Mouse (Mus musculus): Measurements from ENCODE around the gene Gas7. TPM values are rescaled to one million over a fixed set of nuclear protein-coding genes. Genes with fewer than 3 reads are reported as not detected.

Gene Gas7
- polyA plus RNA-seq, 1 experiment from 2014 or later: 2.7 TPM

GRCm38 (mm10) chr11:67649971-67650707 is 194.9 kb downstream of the Gas7 start:
- H3K36me3 ChIP-seq: no peaks in the 10 kb centered on the region
- H3K4me3 ChIP-seq: no peak overlapping the region
- DNase-seq (ENCODE audit: low spot score): no peak
- H3K9me3 ChIP-seq (replicated peaks): no peaks in the 10 kb centered on the region
- H3K4me1 ChIP-seq: peaks cover 14% of the 10 kb centered on the region
- H3K27me3 ChIP-seq (ENCODE audit: low read depth, poor library complexity, severe bottlenecking): no peaks in the 10 kb centered on the region
- WGBS: 58% methylated on average over 10 of the region's 10 CpGs
- H3K27ac ChIP-seq: no peak overlapping the region

DNA sequence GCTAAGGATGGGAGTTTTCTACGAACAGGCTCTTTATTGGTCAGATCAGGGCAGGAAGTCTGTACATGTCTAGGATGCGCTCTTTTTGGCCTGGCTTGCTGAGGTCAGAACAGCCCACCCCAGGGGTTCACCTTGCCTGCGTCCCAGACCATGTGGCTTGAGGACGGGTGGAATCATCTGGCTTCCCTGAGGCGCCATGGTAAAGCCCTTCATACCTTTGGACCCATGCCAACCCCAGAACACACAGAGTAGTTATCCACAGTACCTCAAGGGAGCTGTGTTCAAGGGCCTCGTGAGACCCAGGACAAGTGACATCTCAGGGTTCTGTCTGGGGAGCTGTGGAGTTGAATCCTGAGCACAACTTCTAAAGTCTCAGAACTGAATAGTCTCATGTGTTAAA is 196.5 kb downstream of the Gas7 start:
- no peaks in the 10 kb centered on the region for H3K36me3 ChIP-seq
- H3K4me1 ChIP-seq: peaks cover 16% of the 10 kb centered on the region
- 85% methylated on average over 6 of the region's 6 CpGs for WGBS
- no peaks in the 10 kb centered on the region for H3K9me3 ChIP-seq (replicated peaks)
- H3K4me3 ChIP-seq: no peak overlapping the region
- H3K27me3 ChIP-seq (ENCODE audit: low read depth, poor library complexity, severe bottlenecking): no peaks in the 10 kb centered on the region
- no peak overlapping the region for H3K27ac ChIP-seq
- DNase-seq (ENCODE audit: low spot score): no peak

DNA sequence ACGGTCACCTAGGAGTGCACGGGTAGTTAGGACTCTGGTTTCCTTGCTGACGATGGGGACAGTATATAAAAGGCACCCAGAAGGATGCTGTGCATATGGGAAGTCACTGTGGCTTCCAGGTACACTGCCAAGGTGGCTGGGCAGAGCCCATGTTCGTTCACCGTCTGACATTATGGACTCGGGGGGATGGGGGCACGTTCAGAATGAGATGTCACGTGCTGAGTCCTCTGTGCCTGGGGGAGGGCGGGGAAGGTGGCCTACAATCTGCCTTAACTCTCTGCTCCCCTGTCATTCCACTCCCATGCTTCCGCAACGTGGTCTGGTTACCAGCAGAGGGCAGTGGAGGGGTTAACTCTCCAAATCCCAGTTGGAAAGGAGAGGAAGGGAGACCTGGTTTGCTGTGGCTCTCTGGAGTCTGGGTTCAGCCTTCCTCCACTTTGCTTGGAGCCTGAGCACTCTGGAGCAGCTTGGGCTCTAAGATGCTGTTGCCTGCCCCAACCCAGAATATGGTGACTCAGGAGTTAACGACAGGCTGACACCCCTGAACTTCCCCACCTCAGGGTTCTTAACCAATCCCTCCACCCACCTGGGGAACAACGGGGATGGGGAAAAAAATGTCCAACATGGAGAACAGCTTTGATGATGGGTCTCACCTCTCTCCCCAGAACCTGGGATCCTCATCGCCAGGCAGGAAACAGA is 197.1 kb downstream of the Gas7 start:
- H3K4me1 ChIP-seq: peaks cover 18% of the 10 kb centered on the region
- H3K4me3 ChIP-seq: no peak overlapping the region
- H3K27me3 ChIP-seq (ENCODE audit: low read depth, poor library complexity, severe bottlenecking): no peaks in the 10 kb centered on the region
- H3K9me3 ChIP-seq (replicated peaks): no peaks in the 10 kb centered on the region
- DNase-seq (ENCODE audit: low spot score): peak; percentile 65
- 21% methylated on average over 14 of the region's 14 CpGs for WGBS
- H3K27ac ChIP-seq: no peak overlapping the region
- H3K36me3 ChIP-seq: no peaks in the 10 kb centered on the region

DNA sequence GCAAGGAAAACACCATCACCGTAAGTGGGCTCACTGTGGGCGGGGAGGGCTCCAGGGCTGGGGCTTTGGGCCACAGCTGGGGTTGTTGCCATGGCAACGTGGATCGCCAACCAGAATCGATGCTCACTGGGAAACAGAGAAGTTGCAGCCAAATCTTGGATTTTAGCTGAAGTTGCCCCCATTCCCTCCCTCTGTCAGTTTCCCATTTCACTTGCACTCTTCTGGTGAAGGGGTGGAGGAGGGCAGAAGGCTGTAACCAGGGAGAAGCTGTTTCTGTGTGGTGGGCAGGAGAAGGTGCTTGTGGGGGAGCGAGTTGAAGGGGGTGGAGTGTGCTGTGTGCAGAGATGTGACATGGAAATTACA is 197.6 kb downstream of the Gas7 start:
- Histone ChIP-seq H3K4me3 (no peak overlapping the region), H3K27me3 (ENCODE audit: low read depth, poor library complexity, severe bottlenecking) (no peaks in the 10 kb centered on the region), H3K27ac (no peak overlapping the region), H3K9me3 (replicated peaks) (no peaks in the 10 kb centered on the region), H3K4me1 (peaks cover 18% of the 10 kb centered on the region), H3K36me3 (no peaks in the 10 kb centered on the region)
- 45% methylated on average over 6 of the region's 6 CpGs for WGBS
- DNase-seq (ENCODE audit: low spot score): no peak

GRCm38 (mm10) chr11:67653521-67654090 is 198.4 kb downstream of the Gas7 start:
- 90% methylated on average over 9 of the region's 9 CpGs for WGBS
- no peaks in the 10 kb centered on the region for H3K9me3 ChIP-seq (replicated peaks)
- H3K4me1 ChIP-seq: peaks cover 18% of the 10 kb centered on the region
- H3K27ac ChIP-seq: no peak overlapping the region
- DNase-seq (ENCODE audit: low spot score): no peak
- H3K36me3 ChIP-seq: no peaks in the 10 kb centered on the region
- no peak overlapping the region for H3K4me3 ChIP-seq
- no peaks in the 10 kb centered on the region for H3K27me3 ChIP-seq (ENCODE audit: low read depth, poor library complexity, severe bottlenecking)

DNA sequence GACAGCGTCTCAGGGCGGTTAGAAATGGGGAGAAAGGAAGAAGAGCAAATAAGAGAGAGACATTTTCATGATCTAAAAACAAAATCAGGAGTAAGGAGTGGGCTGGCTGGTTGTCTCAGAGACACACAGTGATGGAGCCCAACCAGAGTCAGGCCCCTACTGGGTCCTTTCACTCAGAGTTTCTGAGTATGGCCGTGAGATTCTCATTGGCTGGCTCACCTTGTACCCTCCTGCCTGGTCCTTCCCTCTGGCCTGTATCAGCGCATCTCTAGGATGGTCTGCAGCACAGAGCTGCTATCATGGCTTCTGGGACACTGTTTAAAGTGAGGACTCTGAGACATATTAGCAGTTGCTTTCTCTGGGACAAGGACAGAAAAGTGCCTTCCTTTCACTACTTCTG is 199.3 kb downstream of the Gas7 start:
- no peaks in the 10 kb centered on the region for H3K9me3 ChIP-seq (replicated peaks)
- DNase-seq (ENCODE audit: low spot score): no peak
- no peaks in the 10 kb centered on the region for H3K36me3 ChIP-seq
- WGBS: 88% methylated on average over 4 of the region's 4 CpGs
- no peaks in the 10 kb centered on the region for H3K27me3 ChIP-seq (ENCODE audit: low read depth, poor library complexity, severe bottlenecking)
- no peak overlapping the region for H3K4me3 ChIP-seq
- peaks cover 18% of the 10 kb centered on the region for H3K4me1 ChIP-seq
- H3K27ac ChIP-seq: no peak overlapping the region

DNA sequence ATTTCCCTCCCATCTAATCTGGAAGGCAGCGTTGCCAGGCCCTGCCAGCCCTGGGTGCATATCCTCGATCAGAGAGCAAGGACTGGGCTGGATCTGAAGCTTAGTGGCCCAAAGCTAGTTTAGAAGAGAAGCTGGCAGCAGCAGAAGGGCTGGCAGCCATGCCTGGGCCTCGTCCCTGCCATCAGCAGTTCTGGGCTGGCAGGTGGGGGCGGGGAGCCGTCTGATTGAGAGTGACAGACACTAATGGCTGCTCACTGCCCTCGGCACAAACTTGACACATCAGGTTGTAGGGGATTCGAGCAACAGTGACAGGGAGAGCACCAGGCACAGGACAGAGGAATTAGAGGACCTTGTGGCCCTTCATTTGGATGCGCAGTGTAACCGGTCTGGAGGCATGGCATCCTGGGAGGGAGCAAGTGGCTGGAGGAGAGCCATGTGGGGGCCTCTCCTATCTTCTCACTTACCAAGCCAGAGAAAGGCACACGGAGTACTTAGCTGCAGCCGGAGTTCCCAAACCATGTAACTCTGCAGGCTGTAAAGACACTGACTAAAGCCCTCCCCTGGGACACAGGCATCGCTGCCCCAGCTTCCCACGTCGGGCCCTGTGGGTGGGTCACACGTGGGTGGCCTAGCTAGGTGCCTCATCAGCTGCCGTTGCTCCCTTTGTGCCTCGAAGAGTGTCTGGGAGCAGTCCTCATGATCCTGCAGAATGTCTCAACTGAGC is 200.2 kb downstream of the Gas7 start:
- WGBS: 72% methylated on average over 17 of the region's 17 CpGs
- peaks cover 18% of the 10 kb centered on the region for H3K4me1 ChIP-seq
- H3K27ac ChIP-seq: no peak overlapping the region
- H3K9me3 ChIP-seq (replicated peaks): no peaks in the 10 kb centered on the region
- H3K27me3 ChIP-seq (ENCODE audit: low read depth, poor library complexity, severe bottlenecking): no peaks in the 10 kb centered on the region
- no peak overlapping the region for H3K4me3 ChIP-seq
- H3K36me3 ChIP-seq: no peaks in the 10 kb centered on the region
- DNase-seq (ENCODE audit: low spot score): no peak

- Histone ChIP-seq H3K9me3 (replicated peaks) (no peaks in the 10 kb centered on the region), H3K27ac (no peak overlapping the region), H3K4me3 (no peak overlapping the region), H3K27me3 (ENCODE audit: low read depth, poor library complexity, severe bottlenecking) (no peaks in the 10 kb centered on the region), H3K36me3 (no peaks in the 10 kb centered on the region), H3K4me1 (peaks cover 18% of the 10 kb centered on the region)
- DNase-seq (ENCODE audit: low spot score): no peak
- WGBS: 86% methylated on average over 7 of the region's 7 CpGs
These were observed 201.1 kb downstream of the Gas7 start for GRCm38 (mm10) chr11:67656366-67656765.

- Histone ChIP-seq H3K27ac (no peak overlapping the region), H3K36me3 (no peaks in the 10 kb centered on the region), H3K27me3 (ENCODE audit: low read depth, poor library complexity, severe bottlenecking) (no peaks in the 10 kb centered on the region), H3K4me3 (no peak overlapping the region), H3K4me1 (peaks cover 18% of the 10 kb centered on the region), H3K9me3 (replicated peaks) (no peaks in the 10 kb centered on the region)
- 94% methylated on average over 9 of the region's 9 CpGs for WGBS
- no peak for DNase-seq (ENCODE audit: low spot score)
These were observed 201.6 kb downstream of the Gas7 start for GRCm38 (mm10) chr11:67656811-67657210.

DNA sequence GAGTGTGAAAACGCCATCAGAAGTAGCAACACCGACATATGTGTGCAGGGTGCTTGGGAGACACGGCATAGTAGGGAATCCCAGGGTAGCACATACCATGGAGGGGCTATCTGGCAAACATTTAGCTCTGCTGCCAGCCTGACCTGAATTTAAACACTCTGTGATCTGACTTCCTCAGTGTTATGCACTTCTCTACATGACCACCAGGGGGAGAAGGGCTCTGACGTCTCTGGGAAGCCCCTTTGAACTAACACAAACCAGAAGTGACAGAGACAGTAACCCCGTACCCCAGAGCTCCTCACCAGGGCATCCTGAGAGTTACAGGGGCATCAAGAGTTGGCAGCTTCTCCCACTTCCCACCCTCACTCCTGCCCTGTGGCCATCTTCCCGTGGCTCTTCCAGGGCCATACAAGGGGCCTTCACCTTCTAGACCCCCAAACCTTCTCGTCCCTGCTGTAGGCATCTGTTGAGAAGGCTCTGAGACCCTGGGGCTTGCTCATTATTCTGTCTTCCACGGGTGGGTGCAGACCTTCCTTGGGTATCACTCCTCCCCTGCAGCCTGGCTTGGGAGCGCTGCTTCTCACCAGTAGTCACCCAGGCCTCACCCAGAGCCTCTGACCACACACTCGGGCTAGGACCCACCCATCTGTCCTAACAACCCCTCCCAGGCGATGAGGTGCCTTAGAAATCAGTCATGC is 202.6 kb downstream of the Gas7 start:
- no peak overlapping the region for H3K27ac ChIP-seq
- H3K27me3 ChIP-seq (ENCODE audit: low read depth, poor library complexity, severe bottlenecking): no peaks in the 10 kb centered on the region
- H3K36me3 ChIP-seq: no peaks in the 10 kb centered on the region
- DNase-seq (ENCODE audit: low spot score): peak; percentile 47
- WGBS: 45% methylated on average over 11 of the region's 11 CpGs
- H3K9me3 ChIP-seq (replicated peaks): no peaks in the 10 kb centered on the region
- H3K4me3 ChIP-seq: no peak overlapping the region
- peaks cover 10% of the 10 kb centered on the region for H3K4me1 ChIP-seq

DNA sequence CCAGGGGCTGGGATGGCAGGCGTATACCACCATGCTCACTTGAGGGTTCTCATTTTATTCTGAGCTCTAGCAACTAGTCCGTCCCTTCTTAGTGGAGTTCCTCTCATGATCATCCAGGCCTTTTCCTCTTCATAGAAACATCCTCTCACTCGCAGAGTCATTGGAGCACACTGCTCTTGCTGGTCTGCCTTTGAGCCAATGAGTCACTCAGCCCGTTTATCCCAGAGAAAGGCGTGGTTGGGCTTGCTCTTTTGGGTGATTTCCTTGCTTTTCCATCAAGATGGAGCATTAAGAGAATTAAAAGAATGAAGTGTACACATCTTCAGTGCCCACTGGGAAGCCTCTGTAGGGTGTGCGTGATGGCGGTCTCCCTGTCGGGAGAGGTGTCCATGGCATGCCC is 206.2 kb downstream of the Gas7 start:
- 89% methylated on average over 8 of the region's 8 CpGs for WGBS
- no peaks in the 10 kb centered on the region for H3K27me3 ChIP-seq (ENCODE audit: low read depth, poor library complexity, severe bottlenecking)
- H3K4me3 ChIP-seq: no peak overlapping the region
- no peaks in the 10 kb centered on the region for H3K36me3 ChIP-seq
- no peak overlapping the region for H3K27ac ChIP-seq
- DNase-seq (ENCODE audit: low spot score): no peak
- no peaks in the 10 kb centered on the region for H3K9me3 ChIP-seq (replicated peaks)
- H3K4me1 ChIP-seq: peaks cover 5% of the 10 kb centered on the region; the same call in 1 of the 2 replicates

GRCm38 (mm10) chr11:67663437-67663836 is 208.2 kb downstream of the Gas7 start:
- H3K4me1 ChIP-seq: peaks cover 6% of the 10 kb centered on the region
- no peaks in the 10 kb centered on the region for H3K27me3 ChIP-seq (ENCODE audit: low read depth, poor library complexity, severe bottlenecking)
- H3K36me3 ChIP-seq: no peaks in the 10 kb centered on the region
- DNase-seq (ENCODE audit: low spot score): no peak
- H3K27ac ChIP-seq: no peak overlapping the region
- H3K9me3 ChIP-seq (replicated peaks): no peaks in the 10 kb centered on the region
- no peak overlapping the region for H3K4me3 ChIP-seq
- WGBS: 96% methylated on average over 4 of the region's 4 CpGs

Data from limb, embryonic 10.5 days (tissue).